Mouse (Mus musculus) G1E-ER4 (cell line): Measurements from ENCODE around the gene Tspan13. TPM values are rescaled to one million over a fixed set of nuclear protein-coding genes. Genes with fewer than 3 reads are reported as not detected.

Experiments used
- GATA1 ChIP-seq: IDR thresholded peaks from one replicate; pipeline ENCODE4 v1.8.0; 2012; ENCODE audit warnings: low read length, inconsistent platforms
- polyA plus RNA-seq: library from polyadenylated mRNA; stranded (reverse); fragments of >175 nt; gene quantifications from 2 replicates; pipeline ENCODE4 v1.2.3, GENCODE M21; 2012

Gene Tspan13
- polyA plus RNA-seq, 1 experiment = not detected

GRCm38 (mm10) chr12:36040571-36041280 is 1.6 kb downstream of the Tspan13 start:
- TF ChIP-seq GATA1 = no peak

GRCm38 (mm10) chr12:36039541-36040084 is 2.7 kb downstream of the Tspan13 start:
- TF ChIP-seq GATA1 = no peak

GRCm38 (mm10) chr12:36036776-36037175 is 5.5 kb downstream of the Tspan13 start:
- TF ChIP-seq GATA1 = no peak

- TF ChIP-seq GATA1 = no peak
Measured at GRCm38 (mm10) chr12:36036121-36036520, 6.2 kb downstream of the Tspan13 start.

GRCm38 (mm10) chr12:36035501-36035900 is 6.8 kb downstream of the Tspan13 start:
- TF ChIP-seq GATA1 = no peak

GRCm38 (mm10) chr12:36032419-36032818 is 9.9 kb downstream of the Tspan13 start:
- no peak for TF ChIP-seq GATA1

- no peak for TF ChIP-seq GATA1
Measured at GRCm38 (mm10) chr12:36030660-36031363, 11.5 kb downstream of the Tspan13 start.

- no peak for TF ChIP-seq GATA1
Measured at GRCm38 (mm10) chr12:36029687-36030086, 12.6 kb downstream of the Tspan13 start.

GRCm38 (mm10) chr12:36028968-36029645 is 13.2 kb downstream of the Tspan13 start:
- no peak for TF ChIP-seq GATA1

- no peak for TF ChIP-seq GATA1
Measured at GRCm38 (mm10) chr12:36027171-36027570, 15.1 kb downstream of the Tspan13 start.

- no peak for TF ChIP-seq GATA1
Measured at GRCm38 (mm10) chr12:36026126-36026525, 16.2 kb downstream of the Tspan13 start.

GRCm38 (mm10) chr12:36020710-36021109 is 21.6 kb downstream of the Tspan13 start:
- no peak for TF ChIP-seq GATA1

- no peak for TF ChIP-seq GATA1
Measured at GRCm38 (mm10) chr12:36020081-36020480, 22.2 kb downstream of the Tspan13 start.

- TF ChIP-seq GATA1 = peak; percentile 27
Measured at GRCm38 (mm10) chr12:36019572-36019971, 22.7 kb downstream of the Tspan13 start.

- no peak for TF ChIP-seq GATA1
Measured at GRCm38 (mm10) chr12:36017791-36018190, 24.5 kb downstream of the Tspan13 start.
